Mouse (Mus musculus): ENCODE measurements around the gene Elavl3.
"Not testable (repeated sequence)": the region's sequence is repeated elsewhere in the genome, so short reads cannot be mapped to it uniquely, and the experiment has no call there.

The Elavl3 gene

GRCm38 (mm10) chr9:22051958-22052254, at the start of gene Elavl3:
TSS of gene Elavl3 (minus strand) at chr9:22052023.
- peak; percentile 81 for DNase-seq (ENCODE audit: low spot score)

DNA sequence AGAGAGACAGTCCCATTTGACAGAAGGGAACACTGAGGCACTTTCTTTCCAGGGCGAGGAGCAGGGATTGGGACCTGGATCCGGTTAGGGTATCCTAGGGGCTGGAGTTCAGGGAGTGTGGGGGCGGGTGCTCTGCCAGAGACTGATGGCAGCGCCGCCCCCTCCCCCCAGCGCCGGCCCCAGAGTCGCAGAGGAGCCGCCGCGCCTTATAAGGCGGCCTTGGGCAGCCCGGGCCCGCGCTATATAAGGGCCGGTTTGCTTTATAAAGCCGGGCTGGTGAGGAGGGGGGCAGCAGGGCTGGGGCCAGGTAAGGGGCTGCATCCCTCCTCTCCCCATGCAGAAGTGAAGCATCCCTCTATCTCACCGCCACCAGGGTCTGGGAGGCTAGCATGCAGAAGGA, 48.1 kb upstream of the Elavl3 start:
- DNase-seq (ENCODE audit: low spot score): no peak

- no peak for DNase-seq (ENCODE audit: low spot score)
These were observed 47.3 kb upstream of the Elavl3 start, which contains the start of gene Cnn1 for GRCm38 (mm10) chr9:22098993-22099696. TSS of gene Cnn1 (plus strand) at chr9:22099216.

DNA sequence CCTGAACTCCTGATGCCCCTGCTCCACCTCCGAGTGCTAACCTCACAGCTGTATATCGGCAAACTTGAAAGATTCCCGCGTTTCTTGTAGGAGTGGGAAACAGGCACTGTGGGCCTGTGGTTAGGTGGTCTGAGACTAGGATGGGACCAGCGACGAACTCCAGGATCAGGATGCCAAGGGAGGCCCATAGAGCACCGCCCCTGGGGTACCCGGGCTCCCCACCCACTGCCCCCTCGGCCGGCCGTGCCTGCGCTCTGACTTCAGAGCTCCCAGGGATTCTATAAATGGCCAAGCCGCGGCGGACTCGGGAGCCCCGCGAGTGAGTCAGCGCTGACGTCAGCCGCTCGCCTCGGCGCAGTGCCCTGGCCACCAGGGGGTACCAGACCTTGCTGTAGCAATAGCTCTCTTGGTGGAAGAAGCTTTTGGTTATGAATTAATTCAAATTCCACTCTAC, 44.1 kb upstream of the Elavl3 start:
- DNase-seq (ENCODE audit: low spot score): peak; percentile 72

GRCm38 (mm10) chr9:22092746-22093145, 40.9 kb upstream of the Elavl3 start:
- no peak for DNase-seq (ENCODE audit: low spot score)

DNA sequence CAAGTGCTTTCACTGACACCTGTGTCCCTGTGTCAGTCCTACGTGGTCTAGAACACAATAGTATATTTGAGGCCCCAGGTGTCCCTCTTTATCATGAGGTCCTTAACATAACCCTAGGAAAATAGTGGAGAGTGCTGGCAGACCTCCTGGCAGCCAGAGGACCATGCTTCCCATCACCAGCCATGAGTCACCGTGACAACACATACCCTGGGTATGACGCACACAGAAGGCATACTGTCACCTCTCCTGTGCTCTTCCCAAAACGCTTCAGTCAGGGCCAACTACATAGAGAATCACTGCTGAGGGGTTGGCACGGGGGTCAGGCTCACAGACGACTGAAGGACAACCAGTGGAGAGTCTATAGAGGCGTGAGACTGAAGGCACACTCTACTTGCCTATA, 38.2 kb upstream of the Elavl3 start:
- DNase-seq (ENCODE audit: low spot score): no peak

DNA sequence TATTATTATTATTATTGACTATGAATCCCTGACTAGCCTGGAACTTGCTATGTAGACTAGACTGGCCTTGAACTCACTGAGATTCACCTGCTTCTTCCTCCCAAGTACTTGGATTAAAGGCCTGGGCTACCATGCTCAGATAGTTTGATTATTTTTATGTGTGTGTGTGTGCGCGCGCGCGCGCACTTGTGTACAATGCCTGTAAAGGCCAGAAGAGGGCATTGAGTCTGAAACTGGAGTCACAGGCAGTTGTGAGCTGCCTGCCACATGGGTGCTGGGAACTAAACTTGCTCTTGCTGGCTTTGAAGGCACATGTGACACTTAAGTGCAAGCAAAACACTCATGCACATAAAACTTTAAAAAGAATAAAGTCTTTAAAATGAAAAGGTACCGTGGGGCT, 37.5 kb upstream of the Elavl3 start:
- no peak for DNase-seq (ENCODE audit: low spot score)

- no peak for DNase-seq (ENCODE audit: low spot score)
These were observed 35.3 kb upstream of the Elavl3 start for GRCm38 (mm10) chr9:22087034-22087618.

- DNase-seq (ENCODE audit: low spot score): no peak
These were observed 34.2 kb upstream of the Elavl3 start for GRCm38 (mm10) chr9:22086012-22086411.

GRCm38 (mm10) chr9:22085022-22085834, 33.4 kb upstream of the Elavl3 start, which contains the start of gene Ecsit:
TSS of gene Ecsit (minus strand) at chr9:22085438.
- peak; percentile 97 for DNase-seq (ENCODE audit: low spot score)

DNA sequence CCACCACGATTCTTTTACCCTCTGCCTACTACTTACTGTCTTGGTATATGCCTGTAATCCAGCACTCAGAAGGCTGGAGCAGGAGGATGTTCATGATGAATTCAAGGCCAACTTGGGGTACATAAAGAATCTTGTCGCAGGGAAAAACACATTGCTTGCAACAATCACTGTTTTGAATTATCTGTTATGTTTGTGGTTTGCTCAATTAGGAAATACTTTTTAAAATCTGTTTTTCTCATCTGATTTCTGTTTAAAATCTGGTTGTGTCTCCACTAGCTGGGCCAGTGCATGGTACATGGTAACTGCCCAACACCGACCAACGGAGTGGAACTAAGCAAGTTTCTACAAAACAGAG, 32.8 kb upstream of the Elavl3 start:
- no peak for DNase-seq (ENCODE audit: low spot score)

GRCm38 (mm10) chr9:22076223-22076622, 24.4 kb upstream of the Elavl3 start:
- no peak for DNase-seq (ENCODE audit: low spot score)

GRCm38 (mm10) chr9:22075778-22076177, 24.0 kb upstream of the Elavl3 start:
- not testable (repeated sequence) for DNase-seq (ENCODE audit: low spot score)

GRCm38 (mm10) chr9:22072276-22072675, 20.5 kb upstream of the Elavl3 start:
- DNase-seq (ENCODE audit: low spot score): no peak

DNA sequence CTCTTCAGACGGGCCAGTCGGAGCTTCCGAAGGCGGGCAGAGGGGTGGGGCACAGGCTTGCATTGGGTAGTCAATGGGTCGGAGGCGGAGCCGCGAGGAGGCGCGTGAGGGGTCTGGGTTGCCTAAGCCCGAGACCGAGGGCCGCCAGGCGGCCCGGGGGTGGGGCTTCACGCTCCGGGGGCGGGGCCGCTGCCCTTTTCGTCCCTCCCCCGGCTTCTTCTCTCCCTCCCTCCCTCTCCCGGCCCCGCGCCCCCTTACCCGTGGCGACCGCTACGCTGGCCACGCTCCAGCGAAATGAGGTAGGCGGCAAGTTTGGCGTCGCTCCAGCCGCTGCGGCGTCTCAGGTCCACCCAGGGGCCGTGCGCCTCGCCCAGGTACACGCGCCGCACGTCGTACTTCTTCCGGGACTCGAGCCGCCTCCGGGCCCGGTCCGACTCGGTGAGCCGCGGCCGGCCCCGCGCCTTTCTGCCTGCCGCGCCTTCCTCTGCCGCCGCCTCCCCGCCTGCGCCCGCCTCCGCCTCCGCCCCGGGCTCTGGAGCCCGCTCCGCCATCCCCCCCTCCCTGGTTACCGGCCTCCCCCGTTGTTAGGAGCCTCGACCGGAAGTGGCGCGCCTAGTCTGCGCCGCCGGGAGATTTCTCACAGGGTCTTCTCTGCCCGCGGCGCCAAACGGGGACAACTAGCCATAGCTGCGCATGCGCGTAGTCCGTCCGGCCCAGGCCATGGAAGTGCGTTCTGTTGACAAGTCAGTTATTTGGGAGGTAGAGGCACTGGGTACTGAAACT, 19.2 kb upstream of the Elavl3 start, which contains the start of the genes Gm49318 and Zfp653:
Gene Gm49318, minus strand, starts transcription at position 469 of the 783 bp plus-strand sequence.
Gene Zfp653, minus strand, starts transcription at position 586 of the 783 bp plus-strand sequence.
- DNase-seq (ENCODE audit: low spot score): peak; percentile 97

- no peak for DNase-seq (ENCODE audit: low spot score)
These were observed 18.2 kb upstream of the Elavl3 start for GRCm38 (mm10) chr9:22069881-22070553.

- no peak for DNase-seq (ENCODE audit: low spot score)
These were observed 15.4 kb upstream of the Elavl3 start for GRCm38 (mm10) chr9:22067195-22067594.

DNA sequence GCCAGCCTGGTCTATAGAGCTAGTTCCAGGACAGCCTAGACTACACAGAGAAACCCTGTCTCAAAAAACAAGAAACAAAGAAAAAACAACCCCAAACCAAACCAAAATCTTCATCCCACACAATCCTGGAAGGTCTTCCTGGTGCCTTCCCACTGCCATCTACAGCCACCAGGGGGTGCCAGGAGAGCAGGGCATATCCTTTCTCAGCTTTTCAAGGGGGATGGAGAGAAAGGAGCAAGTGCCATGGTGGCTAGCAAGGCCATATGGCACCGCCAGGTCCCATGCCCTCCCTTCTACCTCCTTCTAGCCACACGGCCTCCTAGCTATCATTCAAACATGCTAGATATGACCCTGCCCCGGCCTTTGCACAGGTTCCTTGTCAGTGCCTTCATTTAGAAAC, 14.6 kb upstream of the Elavl3 start:
- peak; percentile 62 for DNase-seq (ENCODE audit: low spot score)

GRCm38 (mm10) chr9:22065642-22066041, 13.8 kb upstream of the Elavl3 start:
- no peak for DNase-seq (ENCODE audit: low spot score)

- DNase-seq (ENCODE audit: low spot score): peak; percentile 62
These were observed 12.5 kb upstream of the Elavl3 start for GRCm38 (mm10) chr9:22064341-22064740.

GRCm38 (mm10) chr9:22061339-22061738, 9.5 kb upstream of the Elavl3 start:
- peak; percentile 60 for DNase-seq (ENCODE audit: low spot score)
